Mouse (Mus musculus) telencephalon, adult 2 months (tissue): Measurements from ENCODE around the gene Neurod6.
A peak's percentile ranks its signal among the peaks of the same experiment; 100 is the strongest.
"Not testable (repeated sequence)": the region's sequence is repeated elsewhere in the genome, so short reads cannot be mapped to it uniquely, and the experiment has no call there.

ENCODE experiments used
- DNase-seq: peaks from one replicate; pipeline ENCODE4 v3.0.0-alpha.2; 2011; ENCODE audit warnings: low read depth, low spot score

Gene Neurod6

DNA sequence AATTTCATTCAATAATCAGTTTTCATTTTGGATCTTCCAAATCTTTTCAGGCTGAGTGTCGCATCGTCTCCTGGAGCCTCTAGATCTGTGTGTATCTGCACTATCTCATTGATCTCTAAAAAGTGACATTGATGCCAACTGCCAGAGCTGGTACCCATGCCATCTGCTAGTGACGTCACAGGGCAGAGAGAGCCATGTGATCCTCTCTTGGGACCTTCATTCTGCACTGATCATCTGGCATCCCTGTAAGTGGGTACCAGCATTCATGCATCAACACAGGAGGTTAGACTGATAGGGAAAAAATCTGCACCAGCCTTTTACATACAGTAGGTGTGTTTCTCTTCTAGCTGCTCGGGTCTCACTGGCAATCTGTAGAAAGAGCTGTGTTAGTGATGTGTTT is at the start of gene Neurod6:
Neurod6 (minus strand) TSS at position 290 of the 400 bp plus-strand sequence.
- peak; percentile 75 for DNase-seq

GRCm38 (mm10) chr6:55717209-55717608 is 36.1 kb upstream of the Neurod6 start:
- DNase-seq: peak; percentile 42

DNA sequence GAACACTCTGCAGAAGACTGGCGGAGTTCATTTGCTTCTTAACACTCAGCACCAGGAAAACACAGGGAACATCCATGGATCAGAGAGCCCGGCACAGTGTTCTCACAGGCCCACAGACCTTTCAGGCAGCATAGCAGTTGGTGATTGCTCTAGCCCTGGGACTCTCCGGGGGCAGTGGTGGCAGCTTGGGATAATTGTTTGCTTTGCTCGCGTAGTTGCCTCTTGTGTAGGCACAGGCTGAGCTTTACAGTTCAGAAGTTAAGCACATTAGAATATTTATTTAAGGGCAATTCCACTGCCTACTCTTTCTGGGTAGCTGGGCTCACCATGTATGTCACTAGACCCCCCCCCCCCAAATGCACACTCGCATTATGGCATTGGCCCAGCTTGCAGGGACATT is 34.4 kb upstream of the Neurod6 start:
- DNase-seq: no peak

DNA sequence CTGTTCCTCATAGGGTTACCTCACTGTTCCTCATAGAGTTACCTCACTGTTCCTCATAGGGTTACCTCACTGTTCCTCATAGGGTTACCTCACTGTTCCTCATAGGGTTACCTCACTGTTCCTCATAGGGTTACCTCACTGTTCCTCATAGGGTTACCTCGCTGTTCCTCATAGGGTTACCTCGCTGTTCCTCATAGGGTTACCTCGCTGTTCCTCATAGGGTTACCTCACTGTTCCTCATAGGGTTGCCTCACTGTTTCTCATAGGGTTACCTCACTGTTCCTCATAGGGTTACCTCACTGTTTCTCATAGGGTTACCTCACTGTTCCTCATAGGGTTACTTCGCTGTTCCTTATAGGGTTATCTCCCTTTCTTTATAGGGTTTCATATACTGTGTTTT is 29.9 kb upstream of the Neurod6 start:
- not testable (repeated sequence) for DNase-seq

GRCm38 (mm10) chr6:55704759-55705104 is 23.7 kb upstream of the Neurod6 start:
- no peak for DNase-seq

DNA sequence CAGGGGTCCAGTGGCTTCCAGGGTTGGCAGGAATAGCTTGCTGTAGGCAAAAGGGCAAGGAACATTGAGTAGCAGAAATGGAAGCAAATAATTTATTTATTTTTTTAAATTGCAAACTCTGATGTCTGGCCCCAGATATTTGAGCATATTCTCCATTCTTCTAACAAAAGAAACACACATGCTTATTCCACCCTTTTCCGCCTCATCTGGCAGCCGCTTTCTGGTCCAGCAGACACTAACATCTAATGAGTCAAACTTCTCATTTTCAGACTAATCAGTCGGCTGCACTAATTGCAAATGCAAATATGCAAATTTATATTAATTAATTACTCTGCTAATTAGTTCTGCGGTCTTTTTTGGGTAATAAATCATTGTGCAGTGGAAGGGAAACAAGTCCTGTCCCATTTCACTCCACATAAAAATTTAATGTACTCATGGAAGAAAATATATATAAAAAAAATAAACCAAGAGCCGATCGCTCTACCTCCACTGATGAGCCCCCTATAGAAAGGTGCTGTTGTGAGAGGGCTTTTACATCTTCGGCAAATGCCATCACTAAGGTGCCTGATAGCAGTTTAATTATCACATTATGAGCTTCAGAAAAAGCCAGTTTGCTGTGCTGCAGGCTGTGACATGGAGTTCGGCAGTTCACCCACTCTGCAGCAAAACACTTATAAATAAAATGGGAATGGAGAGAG is 23.1 kb upstream of the Neurod6 start:
- no peak for DNase-seq

- DNase-seq: no peak
Observed at GRCm38 (mm10) chr6:55700392-55701386, 19.6 kb upstream of the Neurod6 start.

DNA sequence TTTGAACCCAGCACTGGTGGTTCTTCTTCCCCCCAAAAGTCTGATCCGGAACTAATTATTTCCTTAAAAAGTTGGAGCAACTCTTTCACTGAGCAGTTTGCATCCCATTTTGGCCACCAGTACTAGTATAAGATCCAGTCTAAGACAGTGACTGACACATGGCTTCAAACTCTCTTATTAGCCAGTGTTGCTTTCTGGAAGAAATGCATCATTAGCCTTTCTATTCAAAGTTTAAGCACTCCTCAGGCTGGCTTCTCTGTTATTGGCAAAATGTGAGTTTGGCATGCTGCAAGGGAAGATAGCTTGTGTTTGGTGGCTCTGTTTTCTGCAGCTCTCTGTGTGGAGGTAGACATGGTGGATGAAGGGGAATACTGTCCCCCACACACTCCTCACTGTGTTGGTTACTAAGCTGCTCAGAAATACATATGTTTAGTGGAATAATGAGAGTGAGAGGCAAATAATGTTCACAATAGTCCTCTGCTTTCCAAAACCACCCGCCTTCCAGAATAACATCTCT is 9.0 kb upstream of the Neurod6 start:
- DNase-seq: no peak

DNA sequence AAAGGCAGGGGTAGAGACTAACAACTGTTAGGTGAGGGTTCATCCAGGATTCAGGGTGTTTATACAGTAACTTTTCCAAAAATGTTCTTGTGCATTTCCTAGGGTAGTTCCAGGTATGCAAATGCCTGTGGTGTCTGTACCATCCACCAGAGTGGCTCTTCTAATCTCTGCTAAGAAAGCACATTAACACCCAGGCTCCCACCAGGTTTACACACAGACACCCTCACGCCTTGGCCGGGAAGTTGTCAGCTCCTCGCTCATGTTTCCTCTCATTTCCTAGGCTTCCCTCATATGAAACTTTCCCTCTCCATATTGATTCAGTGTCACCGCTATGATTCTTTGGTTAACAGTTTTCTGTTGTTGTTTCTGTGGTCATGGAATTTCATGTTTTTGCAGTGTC is 2.4 kb upstream of the Neurod6 start:
- no peak for DNase-seq

GRCm38 (mm10) chr6:55682886-55683285 is 1.8 kb upstream of the Neurod6 start:
- no peak for DNase-seq

- no peak for DNase-seq
Observed at GRCm38 (mm10) chr6:55678571-55679185, 2.4 kb downstream of the Neurod6 start.

DNA sequence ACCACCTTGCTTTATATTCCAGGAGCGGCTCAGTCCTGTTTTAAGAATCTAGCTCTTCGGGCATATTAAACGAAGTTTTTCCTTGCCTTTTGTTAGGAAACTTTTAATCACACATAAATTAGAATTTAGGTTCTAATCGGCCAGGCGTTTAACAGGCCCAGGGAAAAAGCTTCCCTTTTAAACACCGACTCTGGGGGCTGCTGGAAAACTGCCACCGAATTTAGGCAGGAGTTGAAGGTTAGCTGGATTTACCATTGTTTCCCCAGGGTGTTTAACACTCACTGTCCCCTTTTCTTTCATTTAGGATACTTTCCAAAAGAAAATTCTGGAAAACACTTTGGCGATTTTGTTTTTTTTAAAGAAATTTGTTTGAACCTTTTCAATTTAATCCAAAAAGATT is 3.7 kb downstream of the Neurod6 start:
- DNase-seq: no peak

DNA sequence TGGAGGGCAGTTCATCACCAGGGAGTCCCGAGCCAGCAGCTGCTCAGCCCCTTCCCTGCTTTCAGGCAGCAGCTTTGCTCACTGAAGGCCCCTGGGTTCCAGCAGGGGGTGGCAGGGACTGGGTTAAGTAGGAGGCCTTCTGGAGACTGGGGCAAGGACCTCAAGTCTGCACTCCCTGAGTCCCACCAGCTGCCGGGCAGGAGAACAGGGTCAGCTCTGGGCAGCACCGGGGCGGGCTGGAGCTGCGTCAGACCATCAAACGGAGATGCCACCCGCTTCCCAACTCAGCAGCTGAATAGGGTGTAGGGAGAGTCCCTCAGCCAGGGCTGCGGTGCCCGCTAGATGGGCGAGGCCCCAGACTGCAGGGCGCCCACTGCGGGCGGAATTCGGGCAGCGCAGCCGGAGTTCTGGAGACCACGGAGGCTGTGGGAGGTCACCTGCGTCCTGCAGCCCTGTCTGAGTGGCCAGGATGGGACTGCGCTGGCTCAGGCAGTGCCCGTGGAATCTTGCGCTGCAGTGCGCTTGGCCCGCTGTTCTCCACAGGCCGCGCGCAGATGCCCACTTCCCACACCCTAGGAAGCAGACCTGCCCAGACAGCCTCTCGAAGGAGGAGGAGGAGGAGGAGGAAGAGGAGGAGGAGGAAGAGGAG is 4.3 kb downstream of the Neurod6 start:
- DNase-seq: no peak

- no peak for DNase-seq
Observed at GRCm38 (mm10) chr6:55676141-55676662, 4.9 kb downstream of the Neurod6 start.

GRCm38 (mm10) chr6:55667801-55668200 is 13.3 kb downstream of the Neurod6 start:
- no peak for DNase-seq

DNA sequence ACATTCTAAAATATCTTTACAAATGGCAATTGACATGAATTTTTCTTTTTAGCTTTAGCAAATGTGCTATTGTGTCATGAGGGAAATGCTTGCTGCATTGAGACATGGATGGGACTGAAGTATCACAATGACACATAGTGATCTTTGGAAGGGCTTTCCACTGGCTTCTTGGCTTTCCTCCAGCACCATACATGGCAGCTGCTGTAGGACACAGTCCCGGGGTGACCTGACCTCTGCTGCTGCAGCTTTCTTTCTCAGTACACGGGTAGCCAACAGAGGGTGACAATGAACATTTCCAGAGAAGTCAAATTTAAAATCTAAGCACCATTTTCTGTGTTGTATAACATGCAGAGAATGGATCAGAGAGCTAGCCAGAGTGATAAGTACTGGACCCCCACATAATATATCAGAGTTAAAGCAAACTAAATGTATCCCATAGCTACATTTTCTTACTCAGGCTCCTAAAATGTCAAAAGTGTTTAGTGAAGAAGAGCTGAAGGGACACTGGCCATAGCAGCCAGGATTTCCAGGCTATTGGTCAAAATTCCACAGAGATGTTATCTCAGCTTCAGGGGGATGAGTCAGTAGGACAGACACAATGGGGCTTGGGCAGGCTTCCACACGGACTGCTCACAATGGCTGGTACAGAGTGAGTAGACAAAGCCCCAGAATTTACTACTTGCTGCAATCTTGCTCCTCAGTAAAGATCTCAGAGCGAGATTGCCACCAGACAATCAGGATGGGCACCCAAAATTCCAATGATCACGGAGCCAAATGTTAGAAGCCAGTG is 19.7 kb downstream of the Neurod6 start:
- DNase-seq: no peak

DNA sequence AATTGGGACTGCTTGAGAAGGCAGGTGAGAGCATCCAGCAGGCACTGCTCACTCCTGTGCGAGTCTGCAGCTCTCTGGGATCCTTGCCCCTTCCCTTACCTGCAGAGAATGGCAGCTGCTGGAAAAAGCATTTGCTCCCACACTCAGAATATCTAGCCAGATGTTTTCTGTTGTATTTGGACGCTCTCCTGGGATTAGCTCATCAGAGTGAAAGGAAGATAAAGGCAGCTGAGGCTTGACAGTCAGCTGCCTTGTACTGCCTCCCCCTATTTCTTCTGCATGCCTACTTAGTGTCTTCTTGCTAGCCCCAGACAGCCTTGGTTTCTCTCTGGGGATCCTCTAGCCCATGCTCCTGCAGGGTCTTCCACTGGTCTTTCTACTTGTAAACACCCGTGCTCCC is 31.1 kb downstream of the Neurod6 start:
- DNase-seq: no peak

DNA sequence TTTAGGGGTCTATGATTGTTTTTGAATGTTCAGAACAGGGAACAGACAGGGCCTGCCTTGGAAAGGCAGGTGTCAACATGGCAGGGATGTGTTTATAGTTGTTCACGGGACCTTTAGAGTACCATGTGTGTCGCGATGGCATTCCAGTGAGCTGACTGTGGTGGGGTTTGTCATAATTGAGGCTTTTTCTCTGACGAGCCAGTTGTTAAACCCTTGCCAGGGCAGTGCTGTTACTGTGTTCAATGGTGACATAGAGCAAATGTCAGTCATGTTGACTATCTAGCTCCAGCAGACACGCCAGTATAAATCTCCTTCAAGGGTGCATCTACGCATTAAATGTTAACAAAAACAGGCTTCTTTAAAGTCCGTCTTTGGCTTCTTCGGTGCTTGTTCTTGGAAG is 31.5 kb downstream of the Neurod6 start:
- DNase-seq: no peak

GRCm38 (mm10) chr6:55648886-55649285 is 32.2 kb downstream of the Neurod6 start:
- no peak for DNase-seq

GRCm38 (mm10) chr6:55647771-55648280 is 33.2 kb downstream of the Neurod6 start:
- DNase-seq: no peak
